Mouse (Mus musculus) olfactory bulb, adult 2 months (tissue): ENCODE results near the gene Hivep1. TPM values are rescaled to one million over a fixed set of nuclear protein-coding genes. Genes with fewer than 3 reads are reported as not detected.

Experiments used
- H3K27ac ChIP-seq: fragments of 200-500 bp; 2 replicates; pipeline ENCODE4 v1.5.1; 2012; ENCODE audit warnings: low read depth, low read length; ENCODE audit not compliant: insufficient read depth
- H3K4me1 ChIP-seq: fragments of 200-500 bp; 2 replicates; pipeline ENCODE4 v1.6.1; 2012; ENCODE audit warnings: low read length; ENCODE audit not compliant: control insufficient read depth, insufficient read depth
- H3K4me3 ChIP-seq: fragments of 200-500 bp; 2 replicates; pipeline ENCODE4 v1.5.1; 2012; ENCODE audit warnings: mild to moderate bottlenecking, low read depth, low read length, moderate library complexity; ENCODE audit not compliant: insufficient read depth
- CTCF ChIP-seq: fragments of 200-500 bp; IDR thresholded peaks from 2 replicates; pipeline ENCODE4 v1.5.1; 2012; ENCODE audit warnings: low read depth, mild to moderate bottlenecking, low read length, moderate library complexity; ENCODE audit not compliant: insufficient read depth
- POLR2A ChIP-seq: fragments of 200-500 bp; IDR thresholded peaks from 2 replicates; pipeline ENCODE4 v1.6.1; 2012; ENCODE audit warnings: mild to moderate bottlenecking, low read depth, low read length, moderate library complexity; ENCODE audit not compliant: insufficient read depth
- WGBS: fragments of 180-500 bp; shearing (Covaris S2); methylation state at CpG from one replicate; pipeline ENCODE4 v1.1.7; 2018; 5-methylcytosine and 5-hydroxymethylcytosine counted together
- polyA plus RNA-seq: library from polyadenylated mRNA; stranded (reverse); fragments of >200 nt; gene quantifications from 2 replicates; pipeline ENCODE4 v1.2.4, GENCODE M21; 2012; ENCODE audit warnings: low replicate concordance; ENCODE audit not compliant: missing spikeins, insufficient read depth, insufficient read length

Hivep1 gene
- polyA plus RNA-seq, 1 experiment: not detected

GRCm38 (mm10) chr13:42222401-42222800, 170.6 kb downstream of the Hivep1 start:
- Histone ChIP-seq H3K4me1 (no peaks in the 10 kb centered on the region), H3K4me3 (no peak overlapping the region), H3K27ac (no peak overlapping the region)
- TF ChIP-seq POLR2A (no peak), CTCF (no peak)
- 96% methylated on average over 7 of the region's 7 CpGs for WGBS

DNA sequence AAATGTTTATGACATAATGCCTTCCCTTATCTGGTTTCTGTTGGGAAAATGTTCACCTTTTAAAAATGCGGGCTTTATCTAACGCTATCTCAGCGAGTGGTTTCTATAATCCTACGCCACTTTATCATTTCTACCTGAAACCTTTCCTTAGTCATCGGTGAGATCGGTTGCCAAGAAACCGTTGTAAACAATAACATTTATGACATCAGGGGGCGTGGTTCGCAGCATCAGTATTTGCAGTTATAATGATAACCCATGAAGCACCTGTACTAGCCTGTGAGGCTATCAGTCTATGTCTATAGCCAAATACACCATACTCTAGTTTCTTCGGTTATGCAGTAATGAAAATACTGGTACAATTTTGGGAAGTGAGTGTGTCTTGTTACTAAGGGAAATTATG, 177.0 kb downstream of the Hivep1 start:
- TF ChIP-seq POLR2A (no peak), CTCF (no peak)
- Histone ChIP-seq H3K4me3 (no peak overlapping the region), H3K4me1 (no peaks in the 10 kb centered on the region), H3K27ac (no peak overlapping the region)
- WGBS: 93% methylated on average over 10 of the region's 10 CpGs

DNA sequence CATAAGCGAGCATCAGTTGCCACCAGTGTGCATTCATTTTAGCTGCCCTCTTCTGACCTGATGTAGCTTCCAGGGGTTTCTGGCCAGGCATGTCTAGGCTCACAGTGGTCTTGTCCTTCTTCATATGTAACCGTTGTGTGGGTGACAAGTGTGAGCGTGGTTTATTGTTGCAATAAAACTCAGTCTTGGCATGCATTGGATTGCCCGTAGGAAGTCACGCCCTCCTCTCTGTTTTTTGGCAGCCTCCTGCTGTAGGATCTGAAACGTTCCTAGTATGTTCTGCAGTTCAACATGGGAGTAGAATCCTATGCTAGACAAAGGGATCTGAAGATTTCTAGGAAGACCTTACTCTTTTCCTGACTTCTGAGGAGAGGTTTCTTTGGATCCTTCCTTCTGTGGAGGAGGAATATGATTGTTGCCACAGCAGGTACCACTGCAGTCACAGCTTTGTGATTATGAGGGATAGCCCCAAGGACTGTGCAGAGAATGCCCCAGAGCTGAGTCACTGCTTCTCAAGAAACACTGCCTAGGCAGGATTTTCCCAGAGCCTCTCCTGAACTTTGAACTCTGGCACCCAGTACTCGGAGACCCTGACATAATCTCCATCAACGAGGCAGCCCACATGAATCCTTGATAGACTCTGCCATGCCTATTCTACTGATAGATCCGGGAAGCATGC, 182.1 kb downstream of the Hivep1 start:
- 65% methylated on average over 9 of the region's 9 CpGs for WGBS
- no peak overlapping the region for H3K27ac ChIP-seq
- H3K4me1 ChIP-seq: no peaks in the 10 kb centered on the region
- TF ChIP-seq CTCF (no peak), POLR2A (no peak)
- no peak overlapping the region for H3K4me3 ChIP-seq

DNA sequence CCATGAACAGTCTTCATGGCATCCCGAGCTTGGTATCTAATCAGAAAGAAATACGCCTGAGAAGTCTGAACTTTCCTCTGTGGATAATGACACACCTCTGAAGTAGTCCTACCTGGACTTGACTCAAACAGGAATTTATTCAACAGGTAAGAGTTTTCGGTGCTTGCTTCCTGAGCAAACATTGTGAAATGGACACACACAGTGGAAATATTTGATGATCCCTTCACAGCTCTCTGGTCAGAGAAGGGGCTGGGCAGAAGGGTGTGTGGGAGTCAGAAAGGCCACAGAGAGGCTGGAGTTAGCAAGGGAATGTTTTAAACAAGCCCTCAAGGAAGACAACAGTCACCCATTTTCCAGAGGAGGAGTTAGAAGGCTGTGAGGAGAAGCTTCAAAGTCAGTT, 186.7 kb downstream of the Hivep1 start:
- H3K4me3 ChIP-seq: no peak overlapping the region
- 98% methylated on average over 3 of the region's 3 CpGs for WGBS
- H3K4me1 ChIP-seq: no peaks in the 10 kb centered on the region
- TF ChIP-seq CTCF: no peak
- TF ChIP-seq POLR2A: no peak
- H3K27ac ChIP-seq: no peak overlapping the region

GRCm38 (mm10) chr13:42242131-42242530, 190.3 kb downstream of the Hivep1 start:
- 49% methylated on average over 3 of the region's 3 CpGs for WGBS
- TF ChIP-seq CTCF: no peak
- no peak for TF ChIP-seq POLR2A
- H3K4me1 ChIP-seq: no peaks in the 10 kb centered on the region
- no peak overlapping the region for H3K4me3 ChIP-seq
- no peak overlapping the region for H3K27ac ChIP-seq

Other genes with a start within 250 kb of the Hivep1 start
- not detected in 2 replicates for gene Adtrp, start 204.3 kb upstream of the Hivep1 start, polyA plus RNA-seq
- not detected in 2 replicates for gene Edn1, start 249.5 kb downstream of the Hivep1 start, polyA plus RNA-seq